Mouse (Mus musculus): ENCODE data around the gene Rassf5. TPM values are rescaled to one million over a fixed set of nuclear protein-coding genes. Genes with fewer than 3 reads are reported as not detected.
A peak's percentile ranks its signal among the peaks of the same experiment; 100 is the strongest.

Rassf5 gene
- polyA plus RNA-seq, 1 experiment from 2014 or later: 6.1 TPM

DNA sequence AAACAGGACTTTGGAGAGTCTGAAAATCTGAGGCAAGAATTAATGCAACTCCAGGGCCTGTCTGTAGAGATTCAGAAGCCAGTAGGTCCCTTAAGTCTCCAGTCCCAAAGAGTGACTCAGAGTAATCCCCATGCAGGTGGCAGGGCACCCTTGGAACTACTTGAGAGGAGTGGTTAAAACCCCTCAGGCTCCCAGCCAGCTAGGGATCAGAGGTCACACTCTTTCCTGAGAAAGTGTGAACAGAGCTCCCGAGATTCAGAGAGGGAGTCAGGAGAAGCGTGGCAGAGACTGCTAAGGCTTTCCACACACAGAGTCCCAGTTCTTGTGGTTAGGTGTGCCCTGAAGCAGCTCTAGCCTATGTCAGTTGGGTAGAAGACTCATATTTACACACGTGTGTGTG is 51.3 kb downstream of the Rassf5 start:
- Histone ChIP-seq H3K4me2 (no peak overlapping the region), H3K9me3 (replicated peaks) (no peaks in the 10 kb centered on the region), H3K27ac (replicated peaks) (no peak overlapping the region), H3K9ac (no peak overlapping the region), H3K4me3 (replicated peaks) (no peak overlapping the region), H3K4me1 (replicated peaks) (peaks cover 7% of the 10 kb centered on the region; the same call in 1 of the 2 replicates), H3K36me3 (replicated peaks) (no peaks in the 10 kb centered on the region), H3K27me3 (no peaks in the 10 kb centered on the region)
- WGBS (ENCODE audit: insufficient replicate concordance): 56% methylated on average over 3 of the region's 3 CpGs
- ATAC-seq (ENCODE audit: insufficient read depth): no peak

DNA sequence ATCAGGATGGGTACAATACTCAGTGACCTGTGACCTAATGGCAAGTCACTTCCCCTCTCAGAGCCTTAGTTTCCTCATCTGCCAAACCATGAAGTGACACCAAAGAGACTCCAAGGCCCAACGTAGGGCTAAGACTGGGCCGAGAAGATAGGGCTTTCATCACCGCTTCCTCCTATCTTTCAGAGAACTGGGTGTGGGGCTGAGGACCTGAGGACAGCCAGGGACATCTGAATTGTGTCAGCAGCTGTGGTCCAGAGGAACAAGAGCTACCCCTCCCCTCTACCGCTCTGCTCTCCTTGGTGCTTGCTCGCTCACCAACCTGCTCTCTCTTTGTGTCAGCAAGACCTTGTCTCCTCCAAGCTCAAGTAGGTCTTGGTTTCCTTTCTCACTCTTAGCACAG is 56.4 kb downstream of the Rassf5 start:
- Histone ChIP-seq H3K27me3 (no peaks in the 10 kb centered on the region), H3K9me3 (replicated peaks) (no peaks in the 10 kb centered on the region), H3K4me3 (replicated peaks) (no peak overlapping the region), H3K36me3 (replicated peaks) (no peaks in the 10 kb centered on the region), H3K27ac (replicated peaks) (no peak overlapping the region), H3K4me2 (no peak overlapping the region), H3K4me1 (replicated peaks) (peaks cover 17% of the 10 kb centered on the region; the same call in 1 of the 2 replicates), H3K9ac (no peak overlapping the region)
- 34% methylated on average over 5 of the region's 5 CpGs for WGBS (ENCODE audit: insufficient replicate concordance)
- peak; percentile 43 for ATAC-seq (ENCODE audit: insufficient read depth)

DNA sequence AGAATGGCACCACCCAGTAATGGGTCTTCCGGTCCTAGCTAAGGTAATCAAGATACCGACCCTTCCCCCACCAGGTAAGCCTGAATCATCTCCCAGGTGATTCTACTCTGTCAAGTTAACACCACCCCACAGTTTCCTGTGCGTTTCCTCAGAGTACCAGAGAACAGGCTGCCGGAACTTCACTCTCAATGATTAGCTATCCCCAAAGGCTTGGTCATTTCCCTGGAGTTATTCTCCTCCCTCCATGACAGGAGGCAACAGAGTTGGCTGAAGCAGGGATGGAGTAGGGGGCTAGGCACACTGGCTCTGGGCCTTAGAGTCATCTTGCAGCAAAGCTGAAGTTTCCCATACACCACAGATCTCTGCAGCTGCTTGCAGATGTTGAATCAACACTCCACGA is 57.2 kb downstream of the Rassf5 start:
- WGBS (ENCODE audit: insufficient replicate concordance): 69% methylated on average over 5 of the region's 5 CpGs
- ATAC-seq (ENCODE audit: insufficient read depth): no peak
- Histone ChIP-seq H3K27ac (replicated peaks) (no peak overlapping the region), H3K4me3 (replicated peaks) (no peak overlapping the region), H3K4me2 (no peak overlapping the region), H3K4me1 (replicated peaks) (peaks cover 17% of the 10 kb centered on the region; the same call in 1 of the 2 replicates), H3K9ac (no peak overlapping the region), H3K27me3 (no peaks in the 10 kb centered on the region), H3K36me3 (replicated peaks) (no peaks in the 10 kb centered on the region), H3K9me3 (replicated peaks) (no peaks in the 10 kb centered on the region)

DNA sequence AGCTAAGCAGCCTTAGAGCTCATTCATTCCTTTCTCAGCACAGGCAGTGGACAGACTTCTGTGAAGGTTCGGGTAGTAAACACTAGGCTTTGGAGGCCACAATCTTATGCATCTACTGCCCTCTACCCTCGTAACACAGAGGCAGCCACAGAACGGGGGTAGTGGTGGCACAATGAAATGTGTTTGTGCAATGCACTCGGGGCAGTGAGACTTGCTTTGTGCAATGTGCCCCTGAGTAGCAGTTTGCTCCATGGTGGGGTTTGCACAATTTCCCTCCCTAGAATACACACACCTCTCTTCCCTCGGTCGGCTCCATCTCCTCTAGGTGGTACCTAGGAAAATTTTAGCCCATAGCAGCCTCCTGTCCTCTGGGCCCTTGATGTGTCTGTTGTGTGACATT is 58.1 kb downstream of the Rassf5 start:
- Histone ChIP-seq H3K27me3 (no peaks in the 10 kb centered on the region), H3K27ac (replicated peaks) (no peak overlapping the region), H3K9me3 (replicated peaks) (no peaks in the 10 kb centered on the region), H3K36me3 (replicated peaks) (no peaks in the 10 kb centered on the region), H3K4me2 (no peak overlapping the region), H3K9ac (no peak overlapping the region), H3K4me1 (replicated peaks) (peaks cover 17% of the 10 kb centered on the region; the same call in 1 of the 2 replicates), H3K4me3 (replicated peaks) (no peak overlapping the region)
- no peak for ATAC-seq (ENCODE audit: insufficient read depth)
- 44% methylated on average over 6 of the region's 6 CpGs for WGBS (ENCODE audit: insufficient replicate concordance)

DNA sequence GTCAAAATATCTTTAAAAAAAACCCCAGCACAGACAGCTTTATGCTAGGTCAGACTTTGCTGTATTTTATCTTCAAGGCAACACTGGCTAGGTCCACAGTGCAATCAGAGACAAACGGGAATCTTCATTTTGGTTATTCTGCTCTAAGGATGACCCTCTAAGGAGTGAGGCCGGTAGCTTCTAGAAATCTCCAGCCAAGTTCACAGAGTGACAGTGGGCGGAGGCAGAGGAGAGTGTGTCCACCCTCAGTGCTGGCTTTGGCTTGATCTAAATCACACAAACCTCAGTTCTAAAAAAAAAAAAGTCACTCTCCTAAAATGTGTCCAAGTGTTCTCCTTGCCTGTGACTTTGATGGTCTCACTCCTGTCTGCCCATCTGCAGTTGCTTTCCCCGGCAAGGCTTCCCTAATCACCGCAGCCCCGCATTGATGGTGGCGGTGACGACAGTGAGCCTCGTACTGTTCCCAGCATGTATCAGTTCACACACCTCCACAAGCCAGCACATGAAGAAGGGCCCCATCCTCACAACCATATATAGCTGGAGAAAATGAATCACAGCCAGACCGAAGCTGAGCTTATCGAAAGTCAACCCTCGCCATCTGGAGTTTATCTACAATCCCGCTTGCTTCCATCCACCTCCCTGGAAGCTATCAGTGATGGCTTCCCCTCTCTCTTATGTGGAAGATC is 59.1 kb downstream of the Rassf5 start:
- no peak for ATAC-seq (ENCODE audit: insufficient read depth)
- H3K9ac ChIP-seq: no peak overlapping the region
- H3K27ac ChIP-seq (replicated peaks): no peak overlapping the region
- no peak overlapping the region for H3K4me2 ChIP-seq
- H3K9me3 ChIP-seq (replicated peaks): no peaks in the 10 kb centered on the region
- no peaks in the 10 kb centered on the region for H3K36me3 ChIP-seq (replicated peaks)
- WGBS (ENCODE audit: insufficient replicate concordance): 63% methylated on average over 13 of the region's 13 CpGs
- H3K4me3 ChIP-seq (replicated peaks): no peak overlapping the region
- H3K4me1 ChIP-seq (replicated peaks): peaks cover 20% of the 10 kb centered on the region; the same call in 1 of the 2 replicates
- no peaks in the 10 kb centered on the region for H3K27me3 ChIP-seq

DNA sequence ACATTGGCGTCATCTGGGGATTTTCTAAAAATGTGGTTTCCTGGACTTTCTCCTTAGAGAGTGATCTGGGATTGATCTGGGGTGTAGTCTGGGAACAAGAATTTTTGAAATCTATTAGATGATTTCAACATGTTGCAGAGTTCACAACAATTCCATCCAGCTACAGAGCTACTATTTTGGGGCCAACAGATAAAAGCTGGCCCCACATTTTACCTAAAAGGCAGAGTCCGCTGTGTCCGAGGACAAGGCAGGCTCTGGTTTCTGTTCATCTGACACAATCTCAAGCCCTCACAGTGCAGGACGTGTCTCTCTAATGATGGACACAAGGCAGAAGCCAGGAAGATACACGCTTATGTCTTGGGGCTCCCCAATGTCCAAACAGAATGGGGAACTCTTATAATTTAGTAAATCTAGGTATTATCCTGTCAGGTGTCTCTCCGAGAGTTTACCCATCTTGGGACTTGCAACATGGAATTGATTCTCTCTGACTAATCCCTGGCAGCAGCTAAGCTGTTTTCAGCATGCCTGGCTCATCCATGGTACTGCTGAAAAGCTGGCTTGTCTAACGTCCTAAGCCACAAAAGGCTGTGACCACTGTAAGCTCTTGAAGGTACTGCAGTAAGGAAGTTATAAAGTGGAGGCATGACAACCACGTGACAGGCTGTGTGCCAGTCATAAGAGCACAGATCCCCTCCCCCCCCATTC is 60.0 kb downstream of the Rassf5 start:
- ATAC-seq (ENCODE audit: insufficient read depth): no peak
- Histone ChIP-seq H3K4me3 (replicated peaks) (no peak overlapping the region), H3K9me3 (replicated peaks) (no peaks in the 10 kb centered on the region), H3K27me3 (no peaks in the 10 kb centered on the region), H3K27ac (replicated peaks) (no peak overlapping the region), H3K4me1 (replicated peaks) (peaks cover 20% of the 10 kb centered on the region; the same call in 1 of the 2 replicates), H3K9ac (no peak overlapping the region), H3K4me2 (no peak overlapping the region), H3K36me3 (replicated peaks) (peaks cover 8% of the 10 kb centered on the region; the same call in 1 of the 2 replicates)
- WGBS (ENCODE audit: insufficient replicate concordance): 53% methylated on average over 8 of the region's 8 CpGs

DNA sequence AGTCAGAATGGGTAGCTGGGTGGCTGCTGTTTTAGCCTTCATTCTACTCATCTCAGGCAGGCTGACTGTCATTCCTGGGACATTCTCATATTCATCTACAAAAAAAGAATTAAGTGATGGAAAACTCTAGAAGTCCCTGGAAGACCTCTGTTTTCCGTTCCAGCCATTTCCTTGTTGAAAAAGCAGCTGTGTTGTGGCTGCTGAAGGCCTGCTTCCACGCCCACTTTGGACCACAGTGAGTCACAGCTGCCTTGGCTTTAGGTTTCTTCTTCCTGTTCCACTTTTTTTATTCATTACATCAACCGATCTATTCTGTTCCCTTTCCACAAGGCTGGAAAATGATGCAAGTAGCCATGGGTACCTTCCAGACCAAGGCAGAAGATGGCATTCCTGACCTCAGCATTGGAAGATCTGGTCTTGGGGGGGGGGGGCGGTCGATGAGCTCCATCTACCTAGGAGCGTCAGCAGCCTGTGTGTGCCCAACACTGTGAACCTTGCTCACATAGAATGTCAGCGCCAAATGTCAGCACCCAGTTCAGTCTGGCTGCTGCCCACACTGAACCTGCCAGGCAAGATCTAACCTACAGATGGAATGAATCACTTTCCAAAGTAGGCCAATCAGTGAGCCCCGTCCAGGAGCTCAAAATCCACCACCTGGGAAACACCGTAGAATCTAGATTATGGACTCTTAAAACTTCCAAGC is 60.7 kb downstream of the Rassf5 start:
- peaks cover 14% of the 10 kb centered on the region; the same call in 1 of the 2 replicates for H3K36me3 ChIP-seq (replicated peaks)
- no peak overlapping the region for H3K4me3 ChIP-seq (replicated peaks)
- no peaks in the 10 kb centered on the region for H3K27me3 ChIP-seq
- H3K9ac ChIP-seq: no peak overlapping the region
- no peak overlapping the region for H3K27ac ChIP-seq (replicated peaks)
- peaks cover 20% of the 10 kb centered on the region; the same call in 1 of the 2 replicates for H3K4me1 ChIP-seq (replicated peaks)
- no peaks in the 10 kb centered on the region for H3K9me3 ChIP-seq (replicated peaks)
- H3K4me2 ChIP-seq: no peak overlapping the region
- no peak for ATAC-seq (ENCODE audit: insufficient read depth)
- 55% methylated on average over 9 of the region's 9 CpGs for WGBS (ENCODE audit: insufficient replicate concordance)

DNA sequence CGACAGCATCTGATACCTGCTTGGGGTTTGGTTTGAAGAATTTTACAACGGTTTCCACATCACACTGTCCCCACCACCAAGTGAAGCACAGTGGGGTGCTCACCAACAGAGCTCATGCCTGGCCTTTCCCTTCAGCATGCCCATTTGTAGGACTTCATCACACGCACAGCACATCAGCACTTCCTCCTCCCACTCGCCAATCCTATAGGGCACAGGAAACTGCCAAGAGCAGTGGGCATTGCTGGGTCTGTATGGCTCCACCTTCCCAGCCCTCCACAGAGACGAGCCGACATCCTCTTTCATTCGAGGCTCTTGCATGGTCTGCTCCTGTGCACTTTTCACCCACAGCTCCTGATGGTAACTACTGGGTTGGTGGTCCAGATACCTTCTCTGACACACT is 61.9 kb downstream of the Rassf5 start:
- no peaks in the 10 kb centered on the region for H3K27me3 ChIP-seq
- H3K27ac ChIP-seq (replicated peaks): no peak overlapping the region
- H3K4me2 ChIP-seq: no peak overlapping the region
- WGBS (ENCODE audit: insufficient replicate concordance): 46% methylated on average over 7 of the region's 7 CpGs
- no peak for ATAC-seq (ENCODE audit: insufficient read depth)
- H3K9me3 ChIP-seq (replicated peaks): no peaks in the 10 kb centered on the region
- H3K4me1 ChIP-seq (replicated peaks): peaks cover 18% of the 10 kb centered on the region; the same call in 1 of the 2 replicates
- H3K4me3 ChIP-seq (replicated peaks): no peak overlapping the region
- H3K9ac ChIP-seq: no peak overlapping the region
- H3K36me3 ChIP-seq (replicated peaks): peaks cover 21% of the 10 kb centered on the region; the same call in 1 of the 2 replicates

DNA sequence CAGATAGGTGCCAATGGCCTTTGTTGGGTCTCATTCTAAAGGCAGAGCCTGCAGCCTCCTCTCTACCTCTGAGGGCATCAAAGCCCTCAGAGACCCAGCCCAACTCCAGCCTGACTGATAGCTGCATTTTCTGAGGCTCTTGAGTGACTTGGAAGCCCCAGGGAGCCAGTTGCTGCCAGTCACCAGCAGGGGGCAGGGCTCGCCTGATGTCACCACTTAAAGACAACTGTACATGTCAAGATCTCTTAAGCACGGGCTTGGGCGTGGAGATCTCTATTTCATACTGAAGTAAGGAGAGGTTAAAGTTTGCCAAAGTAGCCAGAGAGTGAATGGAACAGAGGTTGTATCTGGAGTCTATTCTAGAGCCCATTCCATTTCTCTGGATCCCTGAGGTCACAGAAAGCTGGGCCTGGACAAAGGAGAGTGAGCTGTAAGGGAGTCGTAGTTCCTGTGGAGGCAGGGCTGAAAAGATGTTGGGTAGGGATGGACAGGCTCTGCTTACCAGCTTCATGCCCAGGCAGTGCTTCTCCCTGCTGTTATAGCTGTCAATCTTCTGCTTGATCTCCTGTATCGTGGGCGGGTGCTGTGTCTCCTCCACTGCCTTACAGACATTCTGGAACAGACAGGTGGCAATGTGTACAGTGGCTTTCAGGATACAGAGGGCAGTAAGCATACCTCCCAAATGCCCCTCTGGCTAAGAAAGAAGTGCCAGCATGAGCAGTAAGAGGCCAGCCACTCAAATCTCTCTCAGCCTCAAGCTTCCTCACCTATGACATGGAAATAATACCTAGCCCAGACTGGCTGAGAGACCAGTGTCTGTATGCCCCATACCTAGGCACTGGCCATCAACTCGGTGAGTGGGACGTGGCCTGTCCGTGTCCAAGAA is 63.2 kb downstream of the Rassf5 start:
- H3K27me3 ChIP-seq: no peaks in the 10 kb centered on the region
- H3K4me3 ChIP-seq (replicated peaks): no peak overlapping the region
- H3K9me3 ChIP-seq (replicated peaks): no peaks in the 10 kb centered on the region
- no peak overlapping the region for H3K4me2 ChIP-seq
- ATAC-seq (ENCODE audit: insufficient read depth): no peak
- 51% methylated on average over 9 of the region's 9 CpGs for WGBS (ENCODE audit: insufficient replicate concordance)
- H3K36me3 ChIP-seq (replicated peaks): peaks cover 33% of the 10 kb centered on the region
- no peak overlapping the region for H3K9ac ChIP-seq
- H3K27ac ChIP-seq (replicated peaks): no peak overlapping the region
- 0 out of 2 replicates have a peak, but pooled peaks cover 14% of the 10 kb centered on the region for H3K4me1 ChIP-seq (replicated peaks)

DNA sequence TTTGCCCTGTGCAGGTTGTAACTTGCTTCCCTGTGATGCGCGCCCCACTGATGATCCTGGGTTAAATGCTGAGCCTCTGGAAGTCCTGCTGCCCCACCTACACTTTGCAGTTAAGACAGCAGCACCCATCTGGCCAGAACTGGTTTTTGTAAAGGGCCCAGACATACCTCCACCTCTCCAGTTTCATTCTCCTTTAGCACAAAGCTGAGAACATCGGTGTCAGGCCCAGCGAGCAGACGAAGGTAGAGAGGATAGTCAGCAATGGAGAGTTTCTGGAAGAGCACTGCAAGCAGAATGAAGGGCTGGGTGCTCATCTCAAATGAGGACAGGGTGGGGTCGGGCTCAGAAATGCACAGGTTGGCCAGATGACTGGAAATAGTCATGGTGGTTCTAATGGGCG is 64.7 kb downstream of the Rassf5 start:
- ATAC-seq (ENCODE audit: insufficient read depth): no peak
- no peaks in the 10 kb centered on the region for H3K27me3 ChIP-seq
- H3K27ac ChIP-seq (replicated peaks): no peak overlapping the region
- H3K4me3 ChIP-seq (replicated peaks): no peak overlapping the region
- 0 out of 2 replicates have a peak, but pooled peaks cover 4% of the 10 kb centered on the region for H3K4me1 ChIP-seq (replicated peaks)
- no peaks in the 10 kb centered on the region for H3K9me3 ChIP-seq (replicated peaks)
- 93% methylated on average over 7 of the region's 7 CpGs for WGBS (ENCODE audit: insufficient replicate concordance)
- no peak overlapping the region for H3K9ac ChIP-seq
- peaks cover 48% of the 10 kb centered on the region for H3K36me3 ChIP-seq (replicated peaks)
- no peak overlapping the region for H3K4me2 ChIP-seq
